In the genomic region with DNA sequence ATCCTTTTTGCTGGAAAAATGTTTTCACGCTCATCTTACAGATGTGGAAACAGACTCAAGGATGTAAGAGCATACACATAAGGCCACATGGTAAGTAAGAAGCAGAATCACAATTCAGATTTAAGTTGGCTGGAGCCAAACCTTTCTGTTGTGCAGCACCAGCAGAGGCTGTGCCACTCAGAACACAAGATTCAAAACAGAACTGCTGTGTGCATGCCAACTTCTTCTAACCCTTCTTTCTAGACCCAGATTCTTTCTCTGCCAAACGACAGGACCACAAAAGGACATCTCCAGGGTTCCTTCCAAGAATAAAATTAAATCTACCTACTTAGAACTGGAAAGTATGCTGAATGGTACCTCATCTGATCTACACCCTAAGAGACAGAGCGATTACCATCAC, we compare ENCODE assay signal across 11 mouse cellular contexts. TPM values are rescaled to one million over a fixed set of nuclear protein-coding genes. Genes with fewer than 3 reads are reported as not detected.
DNase-seq lines count a peak whose midpoint lies in the region; ATAC-seq lines count a peak whose summit lies in the region.
"Had no signal": no experiment of that assay in that cellular context is flagged by ENCODE, and none has a peak within 500 bp of the region (broad histone marks: within the 10 kb centered on the region; RNA-seq: fewer than 3 reads in every experiment).

No protein-coding gene starts in this region.

- H3K9me3 ChIP-seq in kidney, embryonic 16.5 days (ENCODE audit: low read length) = no peaks in the 10 kb centered on the region
- H3K9me3 ChIP-seq in embryonic facial prominence, embryonic 11.5 days (replicated peaks; ENCODE audit: control insufficient read depth, low read length) = no peaks in the 10 kb centered on the region
- H3K9me3 ChIP-seq in hindbrain, embryonic 16.5 days (ENCODE audit: control insufficient read depth, low read length) = no peaks in the 10 kb centered on the region
- H3K9me3 ChIP-seq: neural tube, embryonic 12.5 days had no signal

- no peak overlapping the region; the same call in 1 of the 2 replicates for H3K9ac ChIP-seq in kidney, embryonic 16.5 days (replicated peaks; ENCODE audit: low read length)
- no peak overlapping the region for H3K9ac ChIP-seq in embryonic facial prominence, embryonic 11.5 days (replicated peaks; ENCODE audit: low read length)
- H3K9ac ChIP-seq in hindbrain, embryonic 16.5 days (ENCODE audit: low read depth, low read length) = no peak overlapping the region
- H3K9ac ChIP-seq: neural tube, embryonic 12.5 days had no signal

- H3K27ac ChIP-seq in kidney, embryonic 16.5 days (ENCODE audit: low read length) = peak overlapping the region; percentile 63
- peak overlapping the region; percentile 96 for H3K27ac ChIP-seq in brown adipose tissue, adult 24 weeks (replicated peaks; ENCODE audit: low read depth, low read length)
- peak overlapping the region; percentile 41; the same call in 1 of the 2 replicates for H3K27ac ChIP-seq in embryonic facial prominence, embryonic 11.5 days (replicated peaks; ENCODE audit: low read depth, low read length)
- 0 out of 2 replicates have a peak overlapping the region, but pooled peaks have one; percentile 10 for H3K27ac ChIP-seq in hindbrain, embryonic 16.5 days (ENCODE audit: low read depth, low read length)
- H3K27ac ChIP-seq: neural tube, embryonic 12.5 days had no signal

- H3K36me3 ChIP-seq in kidney, embryonic 16.5 days (ENCODE audit: insufficient read depth, low read length) = no peaks in the 10 kb centered on the region
- H3K36me3 ChIP-seq in embryonic facial prominence, embryonic 11.5 days (replicated peaks; ENCODE audit: control insufficient read depth, insufficient read depth, low read depth, low read length) = no peaks in the 10 kb centered on the region
- no peaks in the 10 kb centered on the region for H3K36me3 ChIP-seq in hindbrain, embryonic 16.5 days (ENCODE audit: control insufficient read depth, insufficient read depth, low read length)
- H3K36me3 ChIP-seq: neural tube, embryonic 12.5 days had no signal

- no peaks in the 10 kb centered on the region for H3K27me3 ChIP-seq in kidney, embryonic 16.5 days (ENCODE audit: insufficient read depth, low read length)
- H3K27me3 ChIP-seq in embryonic facial prominence, embryonic 11.5 days (ENCODE audit: control insufficient read depth, insufficient read depth, low read length) = no peaks in the 10 kb centered on the region
- no peaks in the 10 kb centered on the region for H3K27me3 ChIP-seq in hindbrain, embryonic 16.5 days (replicated peaks; ENCODE audit: control insufficient read depth, insufficient read depth, low read length)
- H3K27me3 ChIP-seq: neural tube, embryonic 12.5 days had no signal

- H3K4me2 ChIP-seq in kidney, embryonic 16.5 days (replicated peaks; ENCODE audit: low read depth, low read length) = no peak overlapping the region
- no peak overlapping the region for H3K4me2 ChIP-seq in embryonic facial prominence, embryonic 11.5 days (ENCODE audit: low read depth, low read length)
- H3K4me2 ChIP-seq in hindbrain, embryonic 16.5 days (ENCODE audit: low read length) = no peak overlapping the region
- H3K4me2 ChIP-seq: neural tube, embryonic 12.5 days had no signal

- peaks cover 57% of the 10 kb centered on the region for H3K4me1 ChIP-seq in kidney, embryonic 16.5 days (ENCODE audit: insufficient read depth, low read length)
- H3K4me1 ChIP-seq in brown adipose tissue, adult 24 weeks (ENCODE audit: control insufficient read depth, insufficient read depth, insufficient read length, low read length) = peaks cover 29% of the 10 kb centered on the region
- H3K4me1 ChIP-seq in embryonic facial prominence, embryonic 11.5 days (ENCODE audit: control insufficient read depth, insufficient read depth, low read length) = peaks cover 3% of the 10 kb centered on the region; the same call in 1 of the 2 replicates
- peaks cover 10% of the 10 kb centered on the region for H3K4me1 ChIP-seq in hindbrain, embryonic 16.5 days (ENCODE audit: control insufficient read depth, insufficient read depth, low read depth, low read length)

- ATAC-seq in kidney, embryonic 16.5 days (ENCODE audit: low FRiP score, low TSS enrichment) = no peak
- ATAC-seq in embryonic facial prominence, embryonic 11.5 days (replicated peaks; ENCODE audit: insufficient number of reproducible peaks, low FRiP score, low TSS enrichment, low read depth) = no peak
- ATAC-seq in hindbrain, embryonic 16.5 days = no peak

- DNase-seq in kidney, postnatal 4 days = no peak
- no peak for DNase-seq in embryonic facial prominence, embryonic 11.5 days (ENCODE audit: low spot score)
- no peak for DNase-seq in thymus, postnatal 14 days
- DNase-seq in ovary, postnatal 14 days (ENCODE audit: low spot score) = no peak
- DNase-seq in adrenal gland, postnatal 4 days (ENCODE audit: low spot score in 2 of 2) = no peak
- DNase-seq: layer of hippocampus, postnatal 36 days had no signal

- no peak overlapping the region for H3K4me3 ChIP-seq in kidney, embryonic 16.5 days (ENCODE audit: low read length)
- no peak overlapping the region for H3K4me3 ChIP-seq in brown adipose tissue, adult 24 weeks (ENCODE audit: insufficient read depth, low read depth, low read length)
- H3K4me3 ChIP-seq in embryonic facial prominence, embryonic 11.5 days (ENCODE audit: low read depth, low read length) = no peak overlapping the region
- no peak overlapping the region for H3K4me3 ChIP-seq in hindbrain, embryonic 16.5 days (ENCODE audit: low read length)
- H3K4me3 ChIP-seq: neural tube, embryonic 12.5 days had no signal

- WGBS in kidney, embryonic 16.5 days = 77% methylated on average over 3 of the region's 3 CpGs
- WGBS in embryonic facial prominence, embryonic 11.5 days = 82% methylated on average over 3 of the region's 3 CpGs
- WGBS in hindbrain, embryonic 16.5 days = 71% methylated on average over 3 of the region's 3 CpGs

RNA-seq across cellular contexts. Expression of a gene that starts 3.3 kb away (rescaled TPM):
- 2.4 and 4.5 TPM in 2 replicates for polyA plus RNA-seq in kidney, embryonic 16.5 days (2015; fragmentation: Nextera tagmentation; extraction: Ambion mirVana)
- 3.3 and 7.9 TPM in 2 replicates for polyA plus RNA-seq in brown adipose tissue, adult 24 weeks (2012; ENCODE audit: insufficient read depth, insufficient read length, missing spikeins)
- polyA plus RNA-seq in embryonic facial prominence, embryonic 11.5 days (2014; fragmentation: Nextera tagmentation; extraction: Ambion mirVana) = 2.3 and 3.0 TPM in 2 replicates
- polyA plus RNA-seq in hindbrain, embryonic 16.5 days (2015; fragmentation: Nextera tagmentation; extraction: Ambion mirVana) = 2.1 and 4.3 TPM in 2 replicates
- 1 to 10 TPM; 2.0 to 2.6 TPM for total RNA-seq in adrenal gland, postnatal 4 days (2021)
- polyA plus RNA-seq: spleen, adult 2 months had no signal

RNA-seq across cellular contexts. Expression of a gene that starts 21.8 kb away (rescaled TPM):
- polyA plus RNA-seq in kidney, embryonic 16.5 days (2015; fragmentation: Nextera tagmentation; extraction: Ambion mirVana) = 89.0 and 92.2 TPM in 2 replicates
- 33.1 and 39.9 TPM in 2 replicates for polyA plus RNA-seq in brown adipose tissue, adult 24 weeks (2012; ENCODE audit: insufficient read depth, insufficient read length, missing spikeins)
- polyA plus RNA-seq in embryonic facial prominence, embryonic 11.5 days (2014; fragmentation: Nextera tagmentation; extraction: Ambion mirVana) = 74.4 and 79.3 TPM in 2 replicates
- 78.7 and 83.9 TPM in 2 replicates for polyA plus RNA-seq in hindbrain, embryonic 16.5 days (2015; fragmentation: Nextera tagmentation; extraction: Ambion mirVana)
- total RNA-seq in adrenal gland, postnatal 4 days (2021) = 10 to 100 TPM; 49.4 to 54.3 TPM

RNA-seq across cellular contexts. Expression of a gene that starts 49.7 kb away (rescaled TPM):
- polyA plus RNA-seq in kidney, embryonic 16.5 days (2015; fragmentation: Nextera tagmentation; extraction: Ambion mirVana) = 201 and 208 TPM in 2 replicates
- 19.1 and 20.8 TPM in 2 replicates for polyA plus RNA-seq in brown adipose tissue, adult 24 weeks (2012; ENCODE audit: insufficient read depth, insufficient read length, missing spikeins)
- polyA plus RNA-seq in embryonic facial prominence, embryonic 11.5 days (2014; fragmentation: Nextera tagmentation; extraction: Ambion mirVana) = 278 and 306 TPM in 2 replicates
- polyA plus RNA-seq in hindbrain, embryonic 16.5 days (2015; fragmentation: Nextera tagmentation; extraction: Ambion mirVana) = 68.3 and 68.7 TPM in 2 replicates
- total RNA-seq in adrenal gland, postnatal 4 days (2021) = 10 to 100 TPM; 64.0 to 66.3 TPM

RNA-seq across cellular contexts. Expression of a gene that starts 52.6 kb away (rescaled TPM):
- polyA plus RNA-seq in kidney, embryonic 16.5 days (2015; fragmentation: Nextera tagmentation; extraction: Ambion mirVana) = 31.9 and 37.3 TPM in 2 replicates
- polyA plus RNA-seq in brown adipose tissue, adult 24 weeks (2012; ENCODE audit: insufficient read depth, insufficient read length, missing spikeins) = 62.6 and 69.4 TPM in 2 replicates
- polyA plus RNA-seq in embryonic facial prominence, embryonic 11.5 days (2014; fragmentation: Nextera tagmentation; extraction: Ambion mirVana) = 23.8 and 26.0 TPM in 2 replicates
- 32.2 and 40.1 TPM in 2 replicates for polyA plus RNA-seq in hindbrain, embryonic 16.5 days (2015; fragmentation: Nextera tagmentation; extraction: Ambion mirVana)
- 10 to 100 TPM; 21.6 to 21.8 TPM for total RNA-seq in adrenal gland, postnatal 4 days (2021)

RNA-seq across cellular contexts. Expression of a gene that starts 58.5 kb away (rescaled TPM):
- 1,111 and 1,181 TPM in 2 replicates for polyA plus RNA-seq in kidney, embryonic 16.5 days (2015; fragmentation: Nextera tagmentation; extraction: Ambion mirVana)
- 420 and 430 TPM in 2 replicates for polyA plus RNA-seq in brown adipose tissue, adult 24 weeks (2012; ENCODE audit: insufficient read depth, insufficient read length, missing spikeins)
- 1,345 and 1,364 TPM in 2 replicates for polyA plus RNA-seq in embryonic facial prominence, embryonic 11.5 days (2014; fragmentation: Nextera tagmentation; extraction: Ambion mirVana)
- polyA plus RNA-seq in hindbrain, embryonic 16.5 days (2015; fragmentation: Nextera tagmentation; extraction: Ambion mirVana) = 580 and 585 TPM in 2 replicates
- 1,000 to 10,000 TPM; 1,230 to 1,246 TPM for total RNA-seq in adrenal gland, postnatal 4 days (2021)

Comparison
In these comparisons a context has a peak if more than half of its experiments do, and no peak if none do; other contexts are left out.
1. H3K27ac ChIP-seq: peak in every context shown above with its lines; median percentile 96 in brown adipose tissue, adult 24 weeks; 63 in kidney, embryonic 16.5 days; 41 in embryonic facial prominence, embryonic 11.5 days; 10 in hindbrain, embryonic 16.5 days.